Mouse (Mus musculus) heart, adult 2 months (tissue): ENCODE measurements around the gene Bcas3. TPM values are rescaled to one million over a fixed set of nuclear protein-coding genes. Genes with fewer than 3 reads are reported as not detected.

Experiments
- DNase-seq, 2 experiments: peaks; one replicate each; pipeline ENCODE4 v3.0.0; 2021
- H3K27ac ChIP-seq: fragments of 200-600 bp; 2 replicates; pipeline ENCODE4 v1.8.1; 2022
- H3K27me3 ChIP-seq: fragments of 200-500 bp; 2 replicates; pipeline ENCODE4 v1.6.1; 2012; ENCODE audit warnings: mild to moderate bottlenecking, low read length, inconsistent platforms, mixed read lengths; ENCODE audit not compliant: control insufficient read depth, insufficient read depth
- H3K36me3 ChIP-seq: fragments of 200-500 bp; 2 replicates; pipeline ENCODE4 v1.6.1; 2012; ENCODE audit warnings: low read length, inconsistent platforms; ENCODE audit not compliant: control insufficient read depth, insufficient read depth
- H3K4me1 ChIP-seq: fragments of 200-500 bp; 2 replicates; pipeline ENCODE4 v1.6.1; 2011; ENCODE audit warnings: low read length; ENCODE audit not compliant: control insufficient read depth, insufficient read depth
- H3K4me3 ChIP-seq: fragments of 200-600 bp; 2 replicates; pipeline ENCODE4 v1.8.1; 2022
- H3K79me2 ChIP-seq: fragments of 200-500 bp; replicated peaks from 2 replicates; pipeline ENCODE4 v1.6.1; 2012; ENCODE audit warnings: mild to moderate bottlenecking, inconsistent platforms, low read length, moderate library complexity, mixed read lengths; ENCODE audit not compliant: control insufficient read depth, insufficient read depth
- H3K9ac ChIP-seq: fragments of 200-500 bp; 2 replicates; pipeline ENCODE4 v1.6.1; 2012; ENCODE audit warnings: low read depth, mild to moderate bottlenecking, control low read depth, inconsistent platforms, low read length, mixed read lengths
- CTCF ChIP-seq: fragments of 200-600 bp; IDR thresholded peaks from 2 replicates; pipeline ENCODE4 v1.8.1; 2022; ENCODE audit warnings: antibody characterized with exemption, mild to moderate bottlenecking, moderate library complexity
- EP300 ChIP-seq: fragments of 200-500 bp; IDR thresholded peaks from 2 replicates; pipeline ENCODE4 v1.6.1; 2011; ENCODE audit warnings: low read depth, low read length, control low read depth; ENCODE audit not compliant: insufficient read depth
- POLR2A ChIP-seq: fragments of 200-500 bp; IDR thresholded peaks from 2 replicates; pipeline ENCODE4 v1.6.1; 2011; ENCODE audit warnings: mild to moderate bottlenecking, low read depth, low read length, control low read depth; ENCODE audit not compliant: insufficient read depth
- WGBS: fragments of 180-500 bp; shearing (Covaris S2); methylation state at CpG from one replicate; pipeline ENCODE4 v1.1.7; 2018; 5-methylcytosine and 5-hydroxymethylcytosine counted together
- intact Hi-C: fragments of 180-260 bp; cut with DNase I; formaldehyde crosslinking; loops from one replicate; pipeline ENCODE4 v1.15.1; 2025
- polyA plus RNA-seq: library from polyadenylated mRNA; depleted of rRNA; stranded (reverse); fragments of >200 nt; gene quantifications from 2 replicates; pipeline ENCODE4 v1.2.3, GENCODE M21; 2012
- total RNA-seq, 2 experiments: library from RNA; stranded (reverse); gene quantifications; 2 replicates each; pipeline ENCODE4 v1.2.3; 2021

Bcas3 gene
- total and polyA plus RNA-seq, 3 experiments, result 26.6 to 40.4 (median 36.0) TPM

- no peaks in the 10 kb centered on the region for H3K36me3 ChIP-seq
- DNase-seq, result no peak
- WGBS, result 68% methylated on average over 7 of the region's 7 CpGs
- no peak overlapping the region for H3K9ac ChIP-seq
- no peaks in the 10 kb centered on the region for H3K79me2 ChIP-seq
- intact Hi-C loops, result no loop called here
- no peak overlapping the region for H3K4me3 ChIP-seq
- peaks cover 4% of the 10 kb centered on the region; the same call in 1 of the 2 replicates for H3K27me3 ChIP-seq
- no peak overlapping the region for H3K27ac ChIP-seq
- 0 out of 2 replicates have a peak, but pooled peaks cover 2% of the 10 kb centered on the region for H3K4me1 ChIP-seq
- TF ChIP-seq POLR2A (no peak), CTCF (no peak), EP300 (no peak)
Observed at GRCm38 (mm10) chr11:85825823-85826222, 472.9 kb downstream of the Bcas3 start.

- 70% methylated on average over 9 of the region's 9 CpGs for WGBS
- Histone ChIP-seq H3K9ac (no peak overlapping the region), H3K36me3 (no peaks in the 10 kb centered on the region), H3K4me1 (0 out of 2 replicates have a peak, but pooled peaks cover 2% of the 10 kb centered on the region), H3K79me2 (no peaks in the 10 kb centered on the region), H3K27me3 (peaks cover 9% of the 10 kb centered on the region), H3K4me3 (no peak overlapping the region), H3K27ac (no peak overlapping the region)
- no peak for TF ChIP-seq POLR2A
- no peak for TF ChIP-seq EP300
- TF ChIP-seq CTCF, result no peak
- DNase-seq, result no peak
- intact Hi-C loops, result no loop called here
Observed at GRCm38 (mm10) chr11:85827342-85827741, 474.4 kb downstream of the Bcas3 start.

GRCm38 (mm10) chr11:85828691-85829519 is 475.9 kb downstream of the Bcas3 start:
- TF ChIP-seq CTCF (no peak), POLR2A (no peak), EP300 (no peak)
- DNase-seq, result no peak
- Histone ChIP-seq H3K9ac (0 out of 2 replicates have a peak overlapping the region, but pooled peaks have one; percentile 21), H3K4me1 (0 out of 2 replicates have a peak, but pooled peaks cover 2% of the 10 kb centered on the region), H3K36me3 (no peaks in the 10 kb centered on the region), H3K79me2 (no peaks in the 10 kb centered on the region), H3K4me3 (no peak overlapping the region), H3K27me3 (peaks cover 13% of the 10 kb centered on the region), H3K27ac (no peak overlapping the region; the same call in 1 of the 2 replicates)
- 49% methylated on average over 38 of the region's 38 CpGs for WGBS
- intact Hi-C loops, result no loop called here

GRCm38 (mm10) chr11:85829520-85830440 is 476.8 kb downstream of the Bcas3 start:
- H3K4me3 ChIP-seq, result peak overlapping the region; percentile 29
- TF ChIP-seq CTCF, result no peak
- no peak for TF ChIP-seq EP300
- no peak for TF ChIP-seq POLR2A
- 0 out of 2 replicates have a peak, but pooled peaks cover 2% of the 10 kb centered on the region for H3K4me1 ChIP-seq
- peak overlapping the region; percentile 28; the same call in 1 of the 2 replicates for H3K27ac ChIP-seq
- no peaks in the 10 kb centered on the region for H3K36me3 ChIP-seq
- 9% methylated on average over 58 of the region's 61 CpGs for WGBS
- peaks cover 13% of the 10 kb centered on the region for H3K27me3 ChIP-seq
- H3K79me2 ChIP-seq, result no peaks in the 10 kb centered on the region
- intact Hi-C loops, result loop anchor here (5.0 kb wide), 1 partner anchor 212 kb away; no protein-coding TSS in a partner anchor
- peak in 1 of 2 experiments; percentile 47 for DNase-seq
- peak overlapping the region; percentile 46 for H3K9ac ChIP-seq

- 0 out of 2 replicates have a peak, but pooled peaks cover 2% of the 10 kb centered on the region for H3K4me1 ChIP-seq
- no peak overlapping the region for H3K4me3 ChIP-seq
- peaks cover 16% of the 10 kb centered on the region for H3K27me3 ChIP-seq
- intact Hi-C loops, result loop anchor here (5.0 kb wide), 1 partner anchor 214 kb away; no protein-coding TSS in a partner anchor
- TF ChIP-seq EP300 (no peak), CTCF (peak; percentile 56)
- no peak for DNase-seq
- H3K79me2 ChIP-seq, result no peaks in the 10 kb centered on the region
- H3K36me3 ChIP-seq, result no peaks in the 10 kb centered on the region
- WGBS, result 18% methylated on average over 17 of the region's 17 CpGs
- H3K27ac ChIP-seq, result peak overlapping the region; percentile 15; the same call in 1 of the 2 replicates
- H3K9ac ChIP-seq, result no peak overlapping the region
Observed at GRCm38 (mm10) chr11:85830901-85831341, 478.0 kb downstream of the Bcas3 start.
